ENCODE assay signal across 9 mouse cellular contexts in genomic region chr4:145463553-145464253, GRCm38 (mm10). TPM values are rescaled to one million over a fixed set of nuclear protein-coding genes. Genes with fewer than 3 reads are reported as not detected.
DNase-seq lines count a peak whose midpoint lies in the region; ATAC-seq and TF ChIP-seq lines count a peak whose summit lies in the region.
"Not testable (repeated sequence)": the region's sequence is repeated elsewhere in the genome, so short reads cannot be mapped to it uniquely, and the experiment has no call there.
"Had no signal": no experiment of that assay in that cellular context is flagged by ENCODE, and none has a peak within 500 bp of the region (broad histone marks: within the 10 kb centered on the region; RNA-seq: fewer than 3 reads in every experiment).

No protein-coding gene starts in this region.

- WGBS in forebrain, embryonic 13.5 days: 17% methylated on average over 59 of the region's 68 CpGs
- WGBS in kidney, embryonic 14.5 days: 21% methylated on average over 64 of the region's 68 CpGs
- WGBS in liver, embryonic 14.5 days (ENCODE audit: insufficient replicate concordance): 18% methylated on average over 61 of the region's 68 CpGs
- 19% methylated on average over 65 of the region's 68 CpGs for WGBS in midbrain, embryonic 16.5 days
- WGBS in stomach, embryonic 15.5 days: 17% methylated on average over 66 of the region's 68 CpGs

- not testable (repeated sequence) for H3K9ac ChIP-seq in forebrain, embryonic 13.5 days; liver, embryonic 14.5 days (replicated peaks); midbrain, embryonic 16.5 days (ENCODE audit: low read depth, low read length); stomach, embryonic 15.5 days
- peak overlapping the region; percentile 20; the same call in 1 of the 2 replicates for H3K9ac ChIP-seq in kidney, embryonic 14.5 days (ENCODE audit: low read depth, low read length)

- H3K27ac ChIP-seq in forebrain, embryonic 13.5 days; kidney, embryonic 14.5 days (ENCODE audit: low read depth, low read length); liver, embryonic 14.5 days; midbrain, embryonic 16.5 days (ENCODE audit: low read length); stomach, embryonic 15.5 days: not testable (repeated sequence)

- ATAC-seq in forebrain, embryonic 13.5 days: peak; percentile 13; the same call in 1 of the 2 replicates
- peak; percentile 37 to 45; a peak in 2 of 4 replicates for ATAC-seq in hematopoietic stem cell, adult 5-6 weeks (replicated peaks in 1 of 2; ENCODE audit: insufficient read depth in 1 of 2, low FRiP score in 2 of 2, low TSS enrichment in 1 of 2, low read depth in 1 of 2, poor library complexity in 2 of 2, severe bottlenecking in 2 of 2)
- peak; percentile 75 for ATAC-seq in kidney, embryonic 14.5 days (ENCODE audit: low FRiP score, low TSS enrichment)
- not testable (repeated sequence) for ATAC-seq in liver, embryonic 14.5 days (ENCODE audit: insufficient read depth); midbrain, embryonic 16.5 days; stomach, embryonic 15.5 days (ENCODE audit: insufficient read depth, low FRiP score, low read depth)

- TF ChIP-seq POLR2A in brain, embryonic 14.5 days (IDR thresholded peaks at IDR 0.05; ENCODE audit: borderline replicate concordance, extremely low read depth, insufficient read depth, insufficient read length, poor library complexity, severe bottlenecking): not testable (repeated sequence)

- H3K27me3 ChIP-seq in forebrain, embryonic 13.5 days; kidney, embryonic 14.5 days (ENCODE audit: control insufficient read depth, insufficient read depth, low read length); liver, embryonic 14.5 days (ENCODE audit: control insufficient read depth, insufficient read depth, low read length); midbrain, embryonic 16.5 days (ENCODE audit: control insufficient read depth, insufficient read depth, low read depth, low read length); stomach, embryonic 15.5 days (replicated peaks): not testable (repeated sequence)

- peak overlapping the region; percentile 28 for H3K4me3 ChIP-seq in forebrain, embryonic 13.5 days
- peak overlapping the region; percentile 38 for H3K4me3 ChIP-seq in kidney, embryonic 14.5 days (ENCODE audit: low read length)
- H3K4me3 ChIP-seq in liver, embryonic 14.5 days (ENCODE audit: insufficient read depth in 1 of 2, low read depth in 2 of 2, low read length in 2 of 2): peak overlapping the region; percentile 32 to 33; a peak in 3 of 4 replicates
- peak overlapping the region; percentile 31 for H3K4me3 ChIP-seq in midbrain, embryonic 16.5 days (ENCODE audit: low read depth, low read length)
- H3K4me3 ChIP-seq in stomach, embryonic 15.5 days (replicated peaks): peak overlapping the region; percentile 38

- not testable (repeated sequence) for TF ChIP-seq EP300 in liver, embryonic 14.5 days (IDR thresholded peaks at IDR 0.05; ENCODE audit: low read depth)

- peak; percentile 67 for DNase-seq in CD4-positive helper T cell, adult 2 months (ENCODE audit: low read depth, low spot score)
- peak; percentile 44 for DNase-seq in brain, embryonic 14.5 days (ENCODE audit: low read depth)
- not testable (repeated sequence) for DNase-seq in liver, embryonic 14.5 days (ENCODE audit: low read depth in 3 of 3, low spot score in 3 of 3)

- H3K4me1 ChIP-seq in forebrain, embryonic 13.5 days; kidney, embryonic 14.5 days (ENCODE audit: control insufficient read depth, insufficient read depth, low read length); liver, embryonic 14.5 days (replicated peaks; ENCODE audit: control insufficient read depth in 2 of 2, insufficient read depth in 2 of 2, low read length in 1 of 2); midbrain, embryonic 16.5 days (ENCODE audit: control insufficient read depth, insufficient read depth, low read length); stomach, embryonic 15.5 days: not testable (repeated sequence)

- peak overlapping the region; percentile 48 for H3K4me2 ChIP-seq in forebrain, embryonic 13.5 days
- peak overlapping the region; percentile 49 for H3K4me2 ChIP-seq in kidney, embryonic 14.5 days (replicated peaks; ENCODE audit: low read depth, low read length)
- H3K4me2 ChIP-seq in liver, embryonic 14.5 days (ENCODE audit: low read depth): peak overlapping the region; percentile 45
- H3K4me2 ChIP-seq in midbrain, embryonic 16.5 days (ENCODE audit: low read length): peak overlapping the region; percentile 46
- peak overlapping the region; percentile 58 for H3K4me2 ChIP-seq in stomach, embryonic 15.5 days

- H3K9me3 ChIP-seq in forebrain, embryonic 13.5 days (replicated peaks): peaks cover 14% of the 10 kb centered on the region
- H3K9me3 ChIP-seq in kidney, embryonic 14.5 days (ENCODE audit: control insufficient read depth, low read length); liver, embryonic 14.5 days (ENCODE audit: control insufficient read depth, low read length); midbrain, embryonic 16.5 days (replicated peaks; ENCODE audit: control insufficient read depth, low read length, poor library complexity, severe bottlenecking); stomach, embryonic 15.5 days: not testable (repeated sequence)

- not testable (repeated sequence) for TF ChIP-seq CTCF in brain, embryonic 14.5 days (IDR thresholded peaks at IDR 0.05; ENCODE audit: borderline replicate concordance, extremely low read depth, insufficient read depth, insufficient read length); liver, embryonic 14.5 days (IDR thresholded peaks at IDR 0.05; ENCODE audit: low read depth)

- H3K36me3 ChIP-seq in forebrain, embryonic 13.5 days (ENCODE audit: poor library complexity, severe bottlenecking); kidney, embryonic 14.5 days (ENCODE audit: control insufficient read depth, insufficient read depth, low read length); liver, embryonic 14.5 days (replicated peaks; ENCODE audit: control insufficient read depth, insufficient read depth, low read depth); midbrain, embryonic 16.5 days (ENCODE audit: control insufficient read depth, insufficient read depth, low read length); stomach, embryonic 15.5 days: not testable (repeated sequence)

RNA-seq across cellular contexts. Expression of gene Zfp990, which starts 46.9 kb away (rescaled TPM):
- polyA plus RNA-seq in brain, embryonic 14.5 days (2012; rRNA removed): 0.04 and 0.05 TPM in 2 replicates
- 0.05 TPM in 1 of 2 replicates, not detected in the other for polyA plus RNA-seq in forebrain, embryonic 13.5 days (2015; fragmentation: Nextera tagmentation; extraction: Ambion mirVana)
- total RNA-seq in hematopoietic stem cell, adult 5-6 weeks (2017): 0.45 and 0.63 TPM in 2 replicates
- 0.20 and 0.26 TPM in 2 replicates for polyA plus RNA-seq in kidney, embryonic 14.5 days (2014; fragmentation: Nextera tagmentation; extraction: Ambion mirVana)
- 0.02 TPM in 1 of 2 replicates, not detected in the other for polyA plus RNA-seq in liver, embryonic 14.5 days (2012; rRNA removed)
- polyA plus RNA-seq in liver, embryonic 14.5 days (2014; fragmentation: Nextera tagmentation; extraction: Ambion mirVana): not detected in 2 replicates
- 0.06 TPM in 1 of 2 replicates, not detected in the other for polyA plus RNA-seq in midbrain, embryonic 16.5 days (2015; fragmentation: Nextera tagmentation; extraction: Ambion mirVana)
- polyA plus RNA-seq in stomach, embryonic 15.5 days (2015; fragmentation: Nextera tagmentation; extraction: Ambion mirVana): 0.05 and 0.09 TPM in 2 replicates
- polyA plus RNA-seq: cerebellum, adult 2 months had no signal
